Mouse (Mus musculus): ENCODE data around the gene Zhx3.

GRCm38 (mm10) chr2:160917313-160917712, 44.5 kb upstream of the Zhx3 start:
- TF ChIP-seq CTCF (IDR thresholded peaks at IDR 0.05; ENCODE audit: control insufficient read depth, insufficient read depth, insufficient replicate concordance, low read depth, low read length), result no peak
- TF ChIP-seq POLR2A (IDR thresholded peaks at IDR 0.05; ENCODE audit: control insufficient read depth, low read depth, low read length), result no peak

Measured in testis, adult 2 months (tissue).